ENCODE assay signal across 8 mouse cellular contexts in genomic region chr8:47243016-47243630, GRCm38 (mm10).
DNase-seq lines count a peak whose midpoint lies in the region; ATAC-seq and TF ChIP-seq lines count a peak whose summit lies in the region.

No protein-coding gene starts in this region.

- no peak overlapping the region for H3K9ac ChIP-seq in heart, adult 2 months (ENCODE audit: low read depth, low read length)
- H3K9ac ChIP-seq in heart, embryonic 12.5 days: no peak overlapping the region
- no peak overlapping the region for H3K9ac ChIP-seq in liver, embryonic 12.5 days

- peak overlapping the region; percentile 31 for H3K4me3 ChIP-seq in heart, adult 2 months
- peak overlapping the region; percentile 33 for H3K4me3 ChIP-seq in heart, embryonic 12.5 days
- no peak overlapping the region for H3K4me3 ChIP-seq in liver, embryonic 12.5 days

- no peaks in the 10 kb centered on the region for H3K36me3 ChIP-seq in heart, adult 2 months (ENCODE audit: control insufficient read depth, insufficient read depth, low read length)
- H3K36me3 ChIP-seq in heart, embryonic 12.5 days: no peaks in the 10 kb centered on the region
- no peaks in the 10 kb centered on the region for H3K36me3 ChIP-seq in liver, embryonic 12.5 days

- H3K79me2 ChIP-seq in heart, adult 2 months (replicated peaks; ENCODE audit: control insufficient read depth, insufficient read depth, low read length): peaks cover 9% of the 10 kb centered on the region

- H3K4me1 ChIP-seq in heart, adult 2 months (ENCODE audit: control insufficient read depth, insufficient read depth, low read length): peaks cover 7% of the 10 kb centered on the region
- H3K4me1 ChIP-seq in heart, embryonic 12.5 days (replicated peaks): peaks cover 40% of the 10 kb centered on the region
- H3K4me1 ChIP-seq in liver, embryonic 12.5 days: no peaks in the 10 kb centered on the region

- no peak for DNase-seq in heart, adult 2 months
- no peak for DNase-seq in heart, postnatal 4 days
- peak; percentile 66 for DNase-seq in cerebellum, adult 9-11 months
- peak; percentile 33 for DNase-seq in retina, postnatal 7 days (ENCODE audit: low read depth, low spot score)
- no peak for DNase-seq in right cerebral cortex, postnatal 14 days
- no peak for DNase-seq in ovary, postnatal 36 days (ENCODE audit: low spot score)

- H3K9me3 ChIP-seq in heart, embryonic 12.5 days (replicated peaks): no peaks in the 10 kb centered on the region
- no peaks in the 10 kb centered on the region for H3K9me3 ChIP-seq in liver, embryonic 12.5 days (replicated peaks)

- H3K4me2 ChIP-seq in heart, embryonic 12.5 days: peak overlapping the region; percentile 60
- H3K4me2 ChIP-seq in liver, embryonic 12.5 days: peak overlapping the region; percentile 43

- ATAC-seq in heart, embryonic 12.5 days (ENCODE audit: insufficient number of reproducible peaks, low FRiP score): no peak
- ATAC-seq in liver, embryonic 12.5 days: no peak

- no peak for TF ChIP-seq EP300 in heart, adult 2 months (IDR thresholded peaks at IDR 0.05; ENCODE audit: insufficient read depth, low read depth, low read length)

- intact Hi-C loops in heart, adult 2 months (cut with DNase I): no loop called here

- no peak for TF ChIP-seq CTCF in heart, adult 2 months (IDR thresholded peaks at IDR 0.05)

- no peaks in the 10 kb centered on the region for H3K27me3 ChIP-seq in heart, adult 2 months (ENCODE audit: control insufficient read depth, insufficient read depth, low read length)
- H3K27me3 ChIP-seq in heart, embryonic 12.5 days (replicated peaks): no peaks in the 10 kb centered on the region
- H3K27me3 ChIP-seq in liver, embryonic 12.5 days (replicated peaks): no peaks in the 10 kb centered on the region

- 52% methylated on average over 8 of the region's 8 CpGs for WGBS in heart, adult 2 months
- 60% methylated on average over 8 of the region's 8 CpGs for WGBS in heart, embryonic 12.5 days
- WGBS in liver, embryonic 12.5 days (ENCODE audit: insufficient replicate concordance): 42% methylated on average over 8 of the region's 8 CpGs

- H3K27ac ChIP-seq in heart, adult 2 months: peak overlapping the region; percentile 28; the same call in 1 of the 2 replicates
- H3K27ac ChIP-seq in heart, embryonic 12.5 days (ENCODE audit: poor library complexity, severe bottlenecking): no peak overlapping the region
- H3K27ac ChIP-seq in liver, embryonic 12.5 days: no peak overlapping the region

- no peak for TF ChIP-seq POLR2A in heart, adult 2 months (IDR thresholded peaks at IDR 0.05; ENCODE audit: insufficient read depth, low read depth, low read length)

Comparison
In these comparisons a context has a peak if more than half of its experiments do, and no peak if none do; other contexts are left out.
1. DNase-seq: peak in cerebellum, adult 9-11 months (single experiment) and retina, postnatal 7 days (single experiment); none in heart, adult 2 months (0 of 2), heart, postnatal 4 days (single experiment), right cerebral cortex, postnatal 14 days (single experiment) and ovary, postnatal 36 days (single experiment).